Mouse (Mus musculus): ENCODE results near the gene Gm20388. TPM values are rescaled to one million over a fixed set of nuclear protein-coding genes. Genes with fewer than 3 reads are reported as not detected.

The Gm20388 gene
- total RNA-seq, 1 experiment, result 27.0 TPM

GRCm38 (mm10) chr8:121111145-121111907 lies 1200.7 kb downstream of the Gm20388 start:
- no peak overlapping the region for H3K4me3 ChIP-seq (ENCODE audit: insufficient read depth in 1 of 2, low read depth in 1 of 2, low read length in 2 of 2, poor library complexity in 1 of 2, severe bottlenecking in 1 of 2)
- peaks cover 2% of the 10 kb centered on the region; the same call in 1 of the 2 replicates for H3K36me3 ChIP-seq (ENCODE audit: control insufficient read depth, insufficient read depth, low read length, poor library complexity, severe bottlenecking)
- no peaks in the 10 kb centered on the region for H3K9me3 ChIP-seq (ENCODE audit: control insufficient read depth, insufficient read depth, low read depth, low read length)
- in situ Hi-C loops (cut with MboI; ENCODE audit: low sequenced_read_pairs in 2 of 2, unreplicated experiment in 2 of 2), result loop anchor here (5.0 to 10.0 kb wide), 3 partner anchors 103 to 403 kb away; no protein-coding TSS in a partner anchor
- no peak overlapping the region for H3K9ac ChIP-seq (ENCODE audit: insufficient read depth, low read depth, low read length, poor library complexity, severe bottlenecking)
- DNase-seq (ENCODE audit: low read depth, low spot score), result no peak
- peaks cover 0 to 4% of the 10 kb centered on the region in 2 experiments; a peak in 1 of 4 replicates for H3K4me1 ChIP-seq (ENCODE audit: control insufficient read depth in 2 of 2, insufficient read depth in 2 of 2, low read length in 2 of 2, poor library complexity in 1 of 2)
- no peak overlapping the region for H3K27ac ChIP-seq (ENCODE audit: insufficient read depth, low read depth, low read length, poor library complexity, severe bottlenecking)
- TF ChIP-seq MAFK (IDR thresholded peaks at IDR 0.05; ENCODE audit: insufficient read depth, low read depth, low read length), result no peak
- TF ChIP-seq HCFC1 (IDR thresholded peaks at IDR 0.05; ENCODE audit: borderline replicate concordance, insufficient read depth, low read length), result no peak
- TF ChIP-seq ZC3H11A (IDR thresholded peaks at IDR 0.05; ENCODE audit: borderline replicate concordance, low read depth, low read length), result no peak
- no peak for TF ChIP-seq ZNF384 (IDR thresholded peaks at IDR 0.05; ENCODE audit: low read depth, low read length)
- TF ChIP-seq CHD2 (IDR thresholded peaks at IDR 0.05; ENCODE audit: low read depth, low read length), result no peak

- H3K9me3 ChIP-seq (ENCODE audit: control insufficient read depth, insufficient read depth, low read depth, low read length), result no peaks in the 10 kb centered on the region
- peaks cover 0 to 4% of the 10 kb centered on the region in 2 experiments; a peak in 1 of 4 replicates for H3K4me1 ChIP-seq (ENCODE audit: control insufficient read depth in 2 of 2, insufficient read depth in 2 of 2, low read length in 2 of 2, poor library complexity in 1 of 2)
- in situ Hi-C loops (cut with MboI; ENCODE audit: low sequenced_read_pairs in 2 of 2, unreplicated experiment in 2 of 2), result loop anchor here (5.0 to 10.0 kb wide), 3 partner anchors 102 to 402 kb away; no protein-coding TSS in a partner anchor
- peak; percentile 92 for DNase-seq (ENCODE audit: low read depth, low spot score)
- H3K27ac ChIP-seq (ENCODE audit: insufficient read depth, low read depth, low read length, poor library complexity, severe bottlenecking), result no peak overlapping the region
- H3K36me3 ChIP-seq (ENCODE audit: control insufficient read depth, insufficient read depth, low read length, poor library complexity, severe bottlenecking), result no peaks in the 10 kb centered on the region
- TF ChIP-seq ZC3H11A (IDR thresholded peaks at IDR 0.05; ENCODE audit: borderline replicate concordance, low read depth, low read length), result peak; percentile 98
- TF ChIP-seq ZNF384 (IDR thresholded peaks at IDR 0.05; ENCODE audit: low read depth, low read length), result no peak
- peak overlapping the region in 1 of 2 experiments; percentile 14; a peak in 1 of 4 replicates for H3K4me3 ChIP-seq (ENCODE audit: insufficient read depth in 1 of 2, low read depth in 1 of 2, low read length in 2 of 2, poor library complexity in 1 of 2, severe bottlenecking in 1 of 2)
- no peak overlapping the region for H3K9ac ChIP-seq (ENCODE audit: insufficient read depth, low read depth, low read length, poor library complexity, severe bottlenecking)
Measured at GRCm38 (mm10) chr8:121113261-121113660, 1202.6 kb downstream of the Gm20388 start.

- Histone ChIP-seq H3K4me1 (ENCODE audit: control insufficient read depth in 2 of 2, insufficient read depth in 2 of 2, low read length in 2 of 2, poor library complexity in 1 of 2) (peaks cover 0 to 2% of the 10 kb centered on the region in 2 experiments; a peak in 1 of 4 replicates), H3K36me3 (ENCODE audit: control insufficient read depth, insufficient read depth, low read length, poor library complexity, severe bottlenecking) (no peaks in the 10 kb centered on the region), H3K9ac (ENCODE audit: insufficient read depth, low read depth, low read length, poor library complexity, severe bottlenecking) (no peak overlapping the region), H3K4me3 (ENCODE audit: insufficient read depth in 1 of 2, low read depth in 1 of 2, low read length in 2 of 2, poor library complexity in 1 of 2, severe bottlenecking in 1 of 2) (peak overlapping the region in 1 of 2 experiments; percentile 1; a peak in 1 of 4 replicates), H3K9me3 (ENCODE audit: control insufficient read depth, insufficient read depth, low read depth, low read length) (no peaks in the 10 kb centered on the region), H3K27ac (ENCODE audit: insufficient read depth, low read depth, low read length, poor library complexity, severe bottlenecking) (no peak overlapping the region)
- in situ Hi-C loops (cut with MboI; ENCODE audit: low sequenced_read_pairs in 2 of 2, unreplicated experiment in 2 of 2), result loop anchor here (5.0 to 10.0 kb wide), 3 partner anchors 33 to 400 kb away; partner anchors contain the start of gene Foxf1 (in 2 of the 2)
- TF ChIP-seq ZNF384 (IDR thresholded peaks at IDR 0.05; ENCODE audit: low read depth, low read length), result no peak
- TF ChIP-seq MAFK (IDR thresholded peaks at IDR 0.05; ENCODE audit: insufficient read depth, low read depth, low read length), result no peak
- no peak for TF ChIP-seq ZC3H11A (IDR thresholded peaks at IDR 0.05; ENCODE audit: borderline replicate concordance, low read depth, low read length)
- TF ChIP-seq CHD2 (IDR thresholded peaks at IDR 0.05; ENCODE audit: low read depth, low read length), result no peak
- TF ChIP-seq HCFC1 (IDR thresholded peaks at IDR 0.05; ENCODE audit: borderline replicate concordance, insufficient read depth, low read length), result no peak
- no peak for DNase-seq (ENCODE audit: low read depth, low spot score)
Measured at GRCm38 (mm10) chr8:121115136-121115535, 1204.5 kb downstream of the Gm20388 start.

GRCm38 (mm10) chr8:121115948-121116347 lies 1205.3 kb downstream of the Gm20388 start, which contains the start of gene Foxc2:
TSS of gene Foxc2 (plus strand) at chr8:121116171.
- H3K4me1 ChIP-seq (ENCODE audit: control insufficient read depth in 2 of 2, insufficient read depth in 2 of 2, low read length in 2 of 2, poor library complexity in 1 of 2), result peaks cover 0 to 2% of the 10 kb centered on the region in 2 experiments; a peak in 1 of 4 replicates
- H3K9ac ChIP-seq (ENCODE audit: insufficient read depth, low read depth, low read length, poor library complexity, severe bottlenecking), result peak within 1 kb of the TSS; percentile 35
- TF ChIP-seq CHD2 (IDR thresholded peaks at IDR 0.05; ENCODE audit: low read depth, low read length) (no peak), ZC3H11A (IDR thresholded peaks at IDR 0.05; ENCODE audit: borderline replicate concordance, low read depth, low read length) (no peak), MAFK (IDR thresholded peaks at IDR 0.05; ENCODE audit: insufficient read depth, low read depth, low read length) (no peak), ZNF384 (IDR thresholded peaks at IDR 0.05; ENCODE audit: low read depth, low read length) (no peak), HCFC1 (IDR thresholded peaks at IDR 0.05; ENCODE audit: borderline replicate concordance, insufficient read depth, low read length) (no peak)
- H3K4me3 ChIP-seq (ENCODE audit: insufficient read depth in 1 of 2, low read depth in 1 of 2, low read length in 2 of 2, poor library complexity in 1 of 2, severe bottlenecking in 1 of 2), result peak within 1 kb of the TSS; percentile 54 to 70
- in situ Hi-C loops (cut with MboI; ENCODE audit: low sequenced_read_pairs in 2 of 2, unreplicated experiment in 2 of 2), result loop anchor here (5.0 to 10.0 kb wide), 3 partner anchors 34 to 399 kb away; partner anchors contain the start of gene Foxf1 (in 2 of the 2)
- H3K36me3 ChIP-seq (ENCODE audit: control insufficient read depth, insufficient read depth, low read length, poor library complexity, severe bottlenecking), result no peaks in the 10 kb centered on the region
- no peak within 1 kb of the TSS for H3K27ac ChIP-seq (ENCODE audit: insufficient read depth, low read depth, low read length, poor library complexity, severe bottlenecking)
- peak; percentile 83 for DNase-seq (ENCODE audit: low read depth, low spot score)
- H3K9me3 ChIP-seq (ENCODE audit: control insufficient read depth, insufficient read depth, low read depth, low read length), result no peaks in the 10 kb centered on the region
